Mouse (Mus musculus) limb, embryonic 14.5 days (tissue): ENCODE measurements around the gene Jakmip3. TPM values are rescaled to one million over a fixed set of nuclear protein-coding genes. Genes with fewer than 3 reads are reported as not detected.

Experiments used
- ATAC-seq: fragments of 200-750 bp; cut with Nextera tagmentation; 2 replicates; pipeline ENCODE4 v1.8.0; 2017; ENCODE audit warnings: low read depth, moderate number of reproducible peaks, moderate TSS enrichment; ENCODE audit not compliant: low FRiP score
- DNase-seq: peaks from one replicate; pipeline ENCODE4 v3.0.0-alpha.2; 2015; ENCODE audit warnings: low spot score
- H3K27ac ChIP-seq: fragments of 300-500 bp; sonication (generic); replicated peaks from 2 replicates; pipeline ENCODE4 v1.5.1; 2014; ENCODE audit warnings: low read depth, mild to moderate bottlenecking, low read length, moderate library complexity, mixed read lengths
- H3K27me3 ChIP-seq: fragments of 300-500 bp; sonication (generic); 2 replicates; pipeline ENCODE4 v1.6.1; 2014; ENCODE audit warnings: low read length, mixed read lengths; ENCODE audit not compliant: control insufficient read depth, insufficient read depth
- H3K36me3 ChIP-seq: fragments of 300-500 bp; sonication (generic); 2 replicates; pipeline ENCODE4 v1.6.1; 2014; ENCODE audit warnings: mild to moderate bottlenecking, low read length, moderate library complexity, mixed read lengths; ENCODE audit not compliant: control insufficient read depth, insufficient read depth
- H3K4me1 ChIP-seq: fragments of 300-500 bp; sonication (generic); 2 replicates; pipeline ENCODE4 v1.6.1; 2014; ENCODE audit warnings: antibody characterized with exemption, low read length, mixed read lengths; ENCODE audit not compliant: control insufficient read depth, insufficient read depth
- H3K4me2 ChIP-seq: fragments of 300-500 bp; sonication (generic); replicated peaks from 2 replicates; pipeline ENCODE4 v1.6.1; 2014; ENCODE audit warnings: low read depth, mild to moderate bottlenecking, low read length, moderate library complexity; ENCODE audit not compliant: severe bottlenecking
- H3K4me3 ChIP-seq: fragments of 300-500 bp; sonication (generic); replicated peaks from 2 replicates; pipeline ENCODE4 v1.5.1; 2014; ENCODE audit warnings: low read length
- H3K9ac ChIP-seq: fragments of 300-500 bp; sonication (generic); 2 replicates; pipeline ENCODE4 v1.6.1; 2014; ENCODE audit warnings: mild to moderate bottlenecking, low read depth, low read length, moderate library complexity; ENCODE audit not compliant: severe bottlenecking
- H3K9me3 ChIP-seq: fragments of 300-500 bp; sonication (generic); 2 replicates; pipeline ENCODE4 v1.6.1; 2016; ENCODE audit warnings: low read length; ENCODE audit not compliant: control insufficient read depth
- POLR2A ChIP-seq: fragments of 200-500 bp; IDR thresholded peaks from 2 replicates; pipeline ENCODE4 v1.8.0; 2012; ENCODE audit warnings: inconsistent platforms, mild to moderate bottlenecking, moderate library complexity, borderline replicate concordance; ENCODE audit not compliant: insufficient read depth, insufficient read length; ENCODE audit errors: extremely low read depth
- WGBS: fragments of 180-500 bp; shearing (Covaris S2); extraction: QIAGEN DNeasy Blood & Tissue Kit; methylation state at CpG from one replicate; pipeline ENCODE4 v1.1.7; 2014; 5-methylcytosine and 5-hydroxymethylcytosine counted together
- polyA plus RNA-seq, 2 experiments: library from polyadenylated mRNA; depleted of rRNA in 1 of 2; stranded (reverse) in 1 of 2; unstranded in 1 of 2; fragments of >200 nt; fragmentation: Nextera tagmentation in 1 of 2; extraction: Ambion mirVana in 1 of 2; gene quantifications; 2 replicates each; pipeline versions ENCODE4 v1.2.1 to v1.2.3; 2012 to 2014

Jakmip3 gene
- polyA plus RNA-seq, 2 experiments: 0.48 to 1.4 TPM

- Histone ChIP-seq H3K9ac (no peak overlapping the region), H3K27ac (no peak overlapping the region), H3K9me3 (no peaks in the 10 kb centered on the region), H3K27me3 (no peaks in the 10 kb centered on the region), H3K4me2 (no peak overlapping the region), H3K36me3 (peaks cover 12% of the 10 kb centered on the region; the same call in 1 of the 2 replicates), H3K4me1 (no peaks in the 10 kb centered on the region), H3K4me3 (no peak overlapping the region)
- TF ChIP-seq POLR2A: no peak
- WGBS: 68% methylated on average over 3 of the region's 3 CpGs
- no peak for DNase-seq
- no peak for ATAC-seq
Measured at GRCm38 (mm10) chr7:139101826-139102225, 161.3 kb downstream of the Jakmip3 start.

- Histone ChIP-seq H3K9ac (no peak overlapping the region), H3K36me3 (0 out of 2 replicates have a peak, but pooled peaks cover 6% of the 10 kb centered on the region), H3K4me1 (no peaks in the 10 kb centered on the region), H3K27me3 (no peaks in the 10 kb centered on the region), H3K9me3 (no peaks in the 10 kb centered on the region), H3K4me3 (no peak overlapping the region), H3K27ac (no peak overlapping the region), H3K4me2 (no peak overlapping the region)
- WGBS: 68% methylated on average over 10 of the region's 10 CpGs
- no peak for TF ChIP-seq POLR2A
- no peak for ATAC-seq
- no peak for DNase-seq
Measured at GRCm38 (mm10) chr7:139103960-139104381, 163.4 kb downstream of the Jakmip3 start.

- H3K27ac ChIP-seq: no peak overlapping the region
- no peak for TF ChIP-seq POLR2A
- H3K9me3 ChIP-seq: no peaks in the 10 kb centered on the region
- no peak overlapping the region for H3K4me2 ChIP-seq
- H3K27me3 ChIP-seq: no peaks in the 10 kb centered on the region
- DNase-seq: no peak
- H3K9ac ChIP-seq: no peak overlapping the region
- H3K4me1 ChIP-seq: peaks cover 2% of the 10 kb centered on the region; the same call in 1 of the 2 replicates
- no peak overlapping the region for H3K4me3 ChIP-seq
- 84% methylated on average over 5 of the region's 5 CpGs for WGBS
- H3K36me3 ChIP-seq: 0 out of 2 replicates have a peak, but pooled peaks cover 6% of the 10 kb centered on the region
- no peak for ATAC-seq
Measured at GRCm38 (mm10) chr7:139105076-139105475, 164.5 kb downstream of the Jakmip3 start.

GRCm38 (mm10) chr7:139105705-139106104 is 165.2 kb downstream of the Jakmip3 start:
- H3K27ac ChIP-seq: no peak overlapping the region
- no peak overlapping the region for H3K4me3 ChIP-seq
- no peak for ATAC-seq
- TF ChIP-seq POLR2A: no peak
- H3K9me3 ChIP-seq: no peaks in the 10 kb centered on the region
- H3K36me3 ChIP-seq: 0 out of 2 replicates have a peak, but pooled peaks cover under 1% of the 10 kb centered on the region
- WGBS: 73% methylated on average over 7 of the region's 7 CpGs
- DNase-seq: no peak
- peaks cover 2% of the 10 kb centered on the region; the same call in 1 of the 2 replicates for H3K4me1 ChIP-seq
- H3K4me2 ChIP-seq: no peak overlapping the region
- no peak overlapping the region for H3K9ac ChIP-seq
- H3K27me3 ChIP-seq: no peaks in the 10 kb centered on the region

GRCm38 (mm10) chr7:139107908-139108650 is 167.5 kb downstream of the Jakmip3 start:
- ATAC-seq (no peak), DNase-seq (peak; percentile 13)
- peaks cover 2% of the 10 kb centered on the region; the same call in 1 of the 2 replicates for H3K4me1 ChIP-seq
- no peak overlapping the region for H3K27ac ChIP-seq
- H3K9me3 ChIP-seq: no peaks in the 10 kb centered on the region
- no peak overlapping the region for H3K9ac ChIP-seq
- H3K4me2 ChIP-seq: no peak overlapping the region
- H3K36me3 ChIP-seq: no peaks in the 10 kb centered on the region
- 83% methylated on average over 9 of the region's 9 CpGs for WGBS
- H3K4me3 ChIP-seq: no peak overlapping the region
- H3K27me3 ChIP-seq: no peaks in the 10 kb centered on the region
- TF ChIP-seq POLR2A: no peak
